Mouse (Mus musculus): ENCODE measurements around the gene Edem2.
A peak's percentile ranks its signal among the peaks of the same experiment; 100 is the strongest.

GRCm38 (mm10) chr2:155776824-155777687 lies 47.8 kb upstream of the Edem2 start:
- TF ChIP-seq CTCF (IDR thresholded peaks at IDR 0.05; ENCODE audit: borderline replicate concordance, insufficient read depth, low read depth, low read length) (no peak), POLR2A (IDR thresholded peaks at IDR 0.05; ENCODE audit: borderline replicate concordance, insufficient read depth, low read length) (peak; percentile 48; the same call in 1 of the 2 replicates)

Measured in cerebellum, adult 2 months (tissue).